Mouse (Mus musculus) small intestine, adult 2 months (tissue): ENCODE measurements around the gene Lsamp. TPM values are rescaled to one million over a fixed set of nuclear protein-coding genes. Genes with fewer than 3 reads are reported as not detected.

Source experiments
- H3K27ac ChIP-seq: fragments of 200-500 bp; 2 replicates; pipeline ENCODE4 v1.5.1; 2012; ENCODE audit warnings: low read depth, low read length, control low read depth, inconsistent platforms; ENCODE audit not compliant: insufficient read depth
- H3K27me3 ChIP-seq: fragments of 200-500 bp; 2 replicates; pipeline ENCODE4 v1.6.1; 2012; ENCODE audit warnings: mild to moderate bottlenecking, moderate library complexity, low read length, inconsistent platforms; ENCODE audit not compliant: control insufficient read depth, insufficient read depth
- H3K36me3 ChIP-seq: fragments of 200-500 bp; 2 replicates; pipeline ENCODE4 v1.6.1; 2012; ENCODE audit warnings: mild to moderate bottlenecking, low read length, control low read depth, inconsistent platforms; ENCODE audit not compliant: control insufficient read depth, insufficient read depth
- H3K4me1 ChIP-seq: fragments of 200-500 bp; 2 replicates; pipeline ENCODE4 v1.6.1; 2012; ENCODE audit warnings: low read length, inconsistent platforms, mixed read lengths; ENCODE audit not compliant: control insufficient read depth, insufficient read depth, insufficient read length
- H3K4me3 ChIP-seq: fragments of 200-500 bp; 2 replicates; pipeline ENCODE4 v1.5.1; 2012; ENCODE audit warnings: low read depth, mild to moderate bottlenecking, control low read depth, inconsistent platforms, low read length, moderate library complexity
- CTCF ChIP-seq: fragments of 200-500 bp; IDR thresholded peaks from 2 replicates; pipeline ENCODE4 v1.5.1; 2012; ENCODE audit warnings: low read depth, mild to moderate bottlenecking, control low read depth, inconsistent platforms, low read length, moderate library complexity, mixed read lengths; ENCODE audit not compliant: insufficient replicate concordance, insufficient read length; ENCODE audit errors: extremely low read depth
- POLR2A ChIP-seq: fragments of 200-500 bp; IDR thresholded peaks from 2 replicates; pipeline ENCODE4 v1.6.1; 2012; ENCODE audit warnings: low read depth, mild to moderate bottlenecking, control low read depth, inconsistent platforms, low read length, moderate library complexity
- WGBS: fragments of 180-500 bp; shearing (Covaris S2); methylation state at CpG from one replicate; pipeline ENCODE4 v1.1.7; 2018; 5-methylcytosine and 5-hydroxymethylcytosine counted together
- polyA plus RNA-seq: library from polyadenylated mRNA; depleted of rRNA; stranded (reverse); fragments of >200 nt; gene quantifications from 2 replicates; pipeline ENCODE4 v1.2.3, GENCODE M21; 2012

Lsamp gene
- polyA plus RNA-seq, 1 experiment, result 0.08 TPM

DNA sequence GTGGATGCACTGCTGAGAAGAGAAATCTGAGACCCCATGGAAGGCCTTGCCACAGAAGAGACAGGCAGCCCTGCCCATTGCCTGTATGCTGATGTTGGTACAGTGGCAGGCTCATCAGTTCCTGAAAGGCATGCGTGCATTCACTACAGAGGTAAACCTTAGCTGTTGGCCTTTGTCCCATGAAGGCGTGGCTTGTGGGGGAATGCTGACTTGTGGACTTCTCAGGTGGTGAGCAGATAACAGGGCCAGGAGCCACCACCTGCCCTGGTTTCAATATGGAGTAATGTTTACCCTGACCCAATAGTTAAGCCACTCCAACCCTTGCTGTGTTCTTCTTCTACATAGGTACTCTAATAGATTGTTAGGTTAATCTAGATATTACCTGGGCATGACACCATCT is 415.4 kb downstream of the Lsamp start:
- no peaks in the 10 kb centered on the region for H3K4me1 ChIP-seq
- WGBS, result 37% methylated on average over 2 of the region's 2 CpGs

DNA sequence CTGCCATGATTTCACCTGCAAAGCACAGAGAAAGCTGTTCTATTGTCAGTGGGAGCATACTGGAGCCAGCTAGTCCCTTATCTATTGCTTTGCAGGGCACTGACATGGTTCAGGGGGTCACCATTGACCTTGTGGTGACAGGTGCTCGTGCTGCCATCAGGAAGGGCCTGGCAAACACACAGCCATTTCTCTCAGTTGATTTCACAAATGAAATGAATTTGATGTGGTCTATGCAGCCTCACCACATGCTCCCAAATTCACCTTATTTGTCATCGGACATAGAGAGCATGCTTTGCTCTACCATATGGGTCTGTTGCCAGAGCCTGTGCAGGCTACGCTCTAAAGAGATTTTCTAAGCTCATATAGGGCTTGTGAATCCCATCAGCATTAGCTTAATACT is 450.1 kb downstream of the Lsamp start:
- TF ChIP-seq CTCF (no peak), POLR2A (no peak)
- Histone ChIP-seq H3K4me1 (no peaks in the 10 kb centered on the region), H3K27ac (no peak overlapping the region), H3K4me3 (no peak overlapping the region), H3K27me3 (no peaks in the 10 kb centered on the region), H3K36me3 (no peaks in the 10 kb centered on the region)
- WGBS, result 73% methylated on average over 3 of the region's 3 CpGs

More for the DNA sequence above, 415.4 kb downstream of the Lsamp start:
- no peaks in the 10 kb centered on the region for H3K27me3 ChIP-seq
- H3K36me3 ChIP-seq, result no peaks in the 10 kb centered on the region
- TF ChIP-seq CTCF, result no peak
- no peak for TF ChIP-seq POLR2A
- H3K4me3 ChIP-seq, result no peak overlapping the region
- H3K27ac ChIP-seq, result no peak overlapping the region

DNA sequence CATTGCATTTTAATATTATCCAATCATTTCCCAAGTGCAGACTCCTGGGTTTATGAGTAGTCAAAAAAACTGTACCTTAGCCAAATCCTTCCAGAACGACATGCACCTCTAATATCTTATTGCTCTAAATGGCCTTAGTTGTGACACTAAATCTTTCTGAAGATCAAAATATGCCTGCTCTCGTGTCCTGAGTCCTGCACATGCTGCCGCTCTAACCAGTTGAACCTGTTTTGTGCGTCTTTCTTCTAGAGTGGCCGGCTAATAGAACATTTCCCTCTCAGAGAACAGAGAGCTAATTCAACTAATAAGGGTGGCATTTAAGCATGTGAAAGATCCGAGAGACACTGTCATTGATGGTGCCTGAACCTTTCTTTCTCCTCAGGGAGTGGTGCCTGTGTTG is 452.3 kb downstream of the Lsamp start:
- H3K36me3 ChIP-seq, result no peaks in the 10 kb centered on the region
- 29% methylated on average over 6 of the region's 6 CpGs for WGBS
- TF ChIP-seq POLR2A (no peak), CTCF (no peak)

DNA sequence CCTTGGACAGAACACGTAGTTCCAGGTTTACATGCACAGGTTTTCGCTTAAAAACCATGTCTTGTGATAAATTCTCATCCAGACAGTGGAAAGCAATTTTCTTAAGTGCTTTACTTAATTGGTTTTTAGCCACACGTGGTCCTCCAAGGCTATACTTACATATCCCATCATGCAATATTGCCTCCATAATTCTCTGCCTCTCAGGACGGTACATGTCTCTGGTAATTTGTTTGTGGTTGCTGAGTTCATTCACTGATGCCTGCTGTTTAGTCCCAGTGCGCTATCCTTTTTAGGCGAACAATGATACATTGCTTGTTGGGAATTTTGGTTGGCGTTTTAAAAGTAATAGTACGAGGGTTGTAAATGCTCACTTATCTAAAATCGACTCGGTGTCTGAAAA is 453.7 kb downstream of the Lsamp start:
- 87% methylated on average over 10 of the region's 10 CpGs for WGBS
- no peak for TF ChIP-seq POLR2A
- no peak for TF ChIP-seq CTCF

More for the DNA sequence above, 452.3 kb downstream of the Lsamp start:
- H3K4me3 ChIP-seq, result no peak overlapping the region
- H3K27ac ChIP-seq, result no peak overlapping the region
- H3K4me1 ChIP-seq, result no peaks in the 10 kb centered on the region
- no peaks in the 10 kb centered on the region for H3K27me3 ChIP-seq

DNA sequence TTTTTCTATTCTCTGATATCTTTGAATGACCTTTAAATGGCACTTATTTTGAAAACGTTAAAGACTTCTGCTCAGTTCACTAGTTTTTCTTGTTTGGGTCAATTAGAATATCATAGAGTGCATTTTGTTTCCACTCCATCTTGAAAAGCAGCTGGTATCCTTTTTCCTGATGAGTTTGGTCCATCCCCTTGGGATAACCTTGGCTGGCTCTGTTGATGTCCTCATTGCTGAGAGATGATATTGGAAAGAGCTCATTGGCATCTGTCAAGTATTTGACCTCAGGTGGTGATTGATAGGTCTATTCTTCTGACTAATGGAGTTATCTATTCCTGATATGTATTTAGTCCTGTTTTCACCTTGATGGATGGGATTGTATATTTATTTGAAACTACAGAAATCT is 454.7 kb downstream of the Lsamp start:
- H3K27me3 ChIP-seq, result no peaks in the 10 kb centered on the region
- H3K4me3 ChIP-seq, result no peak overlapping the region
- no peak overlapping the region for H3K27ac ChIP-seq
- 54% methylated on average over 1 of the region's 1 CpGs for WGBS
- no peaks in the 10 kb centered on the region for H3K4me1 ChIP-seq
- TF ChIP-seq POLR2A (no peak), CTCF (no peak)
- H3K36me3 ChIP-seq, result no peaks in the 10 kb centered on the region

More for the DNA sequence above, 453.7 kb downstream of the Lsamp start:
- H3K36me3 ChIP-seq, result no peaks in the 10 kb centered on the region
- no peaks in the 10 kb centered on the region for H3K4me1 ChIP-seq
- H3K27ac ChIP-seq, result no peak overlapping the region
- no peaks in the 10 kb centered on the region for H3K27me3 ChIP-seq
- no peak overlapping the region for H3K4me3 ChIP-seq

DNA sequence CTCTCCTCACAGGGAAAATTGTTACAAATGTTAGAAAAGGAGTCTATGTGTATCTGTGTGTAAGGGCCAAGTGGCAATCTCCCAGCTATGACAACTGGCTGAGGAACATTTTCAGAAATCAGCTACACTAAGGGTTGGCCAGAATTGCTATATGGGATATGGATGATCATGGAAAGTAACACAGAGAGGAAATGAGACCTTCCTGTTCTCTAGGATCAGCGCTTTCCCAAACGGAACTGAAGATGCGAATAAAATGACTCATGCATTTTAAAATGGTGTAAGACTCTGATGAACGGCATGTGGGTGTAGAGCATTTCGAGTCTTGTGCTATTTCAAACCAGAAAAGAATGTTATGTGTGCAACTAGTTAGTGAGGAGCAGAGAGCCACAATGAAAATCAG is 462.4 kb downstream of the Lsamp start:
- Histone ChIP-seq H3K4me3 (no peak overlapping the region), H3K27ac (no peak overlapping the region), H3K27me3 (no peaks in the 10 kb centered on the region), H3K4me1 (no peaks in the 10 kb centered on the region), H3K36me3 (no peaks in the 10 kb centered on the region)
- TF ChIP-seq CTCF, result no peak
- WGBS, result 77% methylated on average over 5 of the region's 5 CpGs

DNA sequence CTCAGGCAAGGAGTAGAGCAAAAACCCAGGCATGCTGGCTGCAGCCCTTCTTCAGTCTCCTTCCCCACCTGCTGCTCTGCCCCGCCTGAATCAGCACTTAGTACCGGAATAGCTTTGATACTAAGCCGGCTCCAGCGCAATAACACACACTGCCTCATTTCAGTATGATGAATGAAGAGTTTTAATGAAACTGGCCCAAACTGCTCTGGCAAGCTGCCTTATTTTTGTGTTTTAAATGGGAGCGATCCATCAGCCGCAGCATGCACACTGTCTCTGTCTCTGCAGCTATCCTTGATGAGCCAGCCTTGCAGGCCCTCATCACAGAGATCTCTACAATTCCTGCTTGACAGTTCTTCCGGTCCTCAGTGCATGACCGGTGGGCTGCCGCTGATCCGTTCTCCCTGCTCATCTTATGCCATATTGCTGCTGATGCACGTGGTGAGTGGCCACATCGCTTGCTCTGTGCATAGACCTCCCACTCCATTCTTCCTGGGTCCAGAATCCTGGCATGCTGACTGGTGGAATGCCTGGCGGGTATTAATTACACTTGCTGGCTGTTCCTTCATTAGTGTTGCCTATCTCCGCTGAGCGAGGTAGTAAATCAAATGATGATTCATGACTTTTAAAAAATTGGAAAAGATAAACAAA is 479.4 kb downstream of the Lsamp start:
- Histone ChIP-seq H3K4me1 (no peaks in the 10 kb centered on the region), H3K27me3 (no peaks in the 10 kb centered on the region), H3K27ac (no peak overlapping the region), H3K36me3 (no peaks in the 10 kb centered on the region), H3K4me3 (no peak overlapping the region)
- WGBS, result 69% methylated on average over 15 of the region's 15 CpGs
- no peak for TF ChIP-seq POLR2A
- TF ChIP-seq CTCF, result no peak
